19 mouse cellular contexts compared by ENCODE assay signal in the genomic region with DNA sequence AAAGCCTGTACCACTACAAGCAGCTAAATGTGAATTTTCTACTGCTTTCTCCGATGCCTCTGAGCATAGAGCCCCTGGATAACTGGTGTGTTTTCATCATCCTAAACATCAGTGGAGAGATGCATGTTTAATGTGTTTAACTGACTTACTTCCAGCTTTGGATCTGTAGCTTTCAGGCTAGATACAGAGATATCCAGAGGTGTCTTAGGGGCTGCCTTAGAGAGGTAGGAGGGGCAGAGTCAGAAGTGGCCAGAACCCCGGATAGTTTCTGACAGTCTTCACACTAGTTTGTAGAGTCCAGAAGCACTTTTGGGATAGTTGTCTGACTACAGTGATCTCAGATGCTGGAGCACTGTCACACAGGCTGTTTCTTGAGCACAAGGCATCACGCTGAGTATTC.
"Had no signal": no experiment of that assay in that cellular context is flagged by ENCODE, and none has a peak within 500 bp of the region (broad histone marks: within the 10 kb centered on the region; RNA-seq: fewer than 3 reads in every experiment).

No protein-coding gene starts in this region.

- H3K27ac ChIP-seq: liver, embryonic 12.5 days; liver, embryonic 14.5 days; midbrain, embryonic 12.5 days; midbrain, embryonic 15.5 days; neural tube, embryonic 13.5 days had no signal

- H3K4me3 ChIP-seq: liver, embryonic 12.5 days; midbrain, embryonic 12.5 days; midbrain, embryonic 15.5 days; myocyte; neural tube, embryonic 13.5 days; neural tube, embryonic 15.5 days had no signal

- H3K9me3 ChIP-seq: liver, embryonic 12.5 days; midbrain, embryonic 12.5 days; midbrain, embryonic 15.5 days; neural tube, embryonic 13.5 days; neural tube, embryonic 15.5 days had no signal

- H3K4me2 ChIP-seq: liver, embryonic 12.5 days; lung, embryonic 14.5 days; midbrain, embryonic 12.5 days; midbrain, embryonic 15.5 days; neural tube, embryonic 13.5 days; neural tube, embryonic 15.5 days had no signal

- H3K27me3 ChIP-seq: liver, embryonic 12.5 days; midbrain, embryonic 12.5 days; midbrain, embryonic 15.5 days; neural tube, embryonic 13.5 days; neural tube, embryonic 15.5 days had no signal

- H3K9ac ChIP-seq: liver, embryonic 12.5 days; liver, embryonic 14.5 days; lung, embryonic 14.5 days; midbrain, embryonic 12.5 days; midbrain, embryonic 15.5 days; neural tube, embryonic 13.5 days; neural tube, embryonic 15.5 days had no signal

- DNase-seq: lung, adult 18-20 months; lung, embryonic 14.5 days; lung, postnatal 10 days; lung, postnatal 4 days; retina, postnatal 1 day; right cerebral cortex, adult 18-20 months; right cerebral cortex, postnatal 25 days; right cerebral cortex, postnatal 4 days; spleen, adult 18-20 months; thymus, adult 18-20 months; thymus, postnatal 14 days; thymus, postnatal 36 days had no signal

- ATAC-seq: liver, embryonic 12.5 days; midbrain, embryonic 15.5 days had no signal
